Mouse (Mus musculus): ENCODE measurements around the gene Cdkal1. TPM values are rescaled to one million over a fixed set of nuclear protein-coding genes. Genes with fewer than 3 reads are reported as not detected.

Cdkal1 gene
- polyA plus RNA-seq, 3 experiments from 2014 or later: 29.6 to 54.2 (median 51.8) TPM

GRCm38 (mm10) chr13:29332640-29333412 is 522.6 kb downstream of the Cdkal1 start:
- no peak for ATAC-seq

GRCm38 (mm10) chr13:29325946-29326345 is 529.5 kb downstream of the Cdkal1 start:
- ATAC-seq: no peak

- no peak for ATAC-seq
These were observed 535.1 kb downstream of the Cdkal1 start for GRCm38 (mm10) chr13:29320421-29320820.

- ATAC-seq: no peak
These were observed 537.8 kb downstream of the Cdkal1 start for GRCm38 (mm10) chr13:29317703-29318102.

GRCm38 (mm10) chr13:29316271-29316670 is 539.2 kb downstream of the Cdkal1 start:
- ATAC-seq: no peak

- no peak for ATAC-seq
These were observed 543.4 kb downstream of the Cdkal1 start for GRCm38 (mm10) chr13:29312026-29312425.

GRCm38 (mm10) chr13:29307420-29307819 is 548.1 kb downstream of the Cdkal1 start:
- no peak for ATAC-seq

- no peak for ATAC-seq
These were observed 562.8 kb downstream of the Cdkal1 start for GRCm38 (mm10) chr13:29292608-29293240.

- ATAC-seq: no peak
These were observed 564.9 kb downstream of the Cdkal1 start for GRCm38 (mm10) chr13:29290569-29290968.

GRCm38 (mm10) chr13:29285058-29285457 is 570.4 kb downstream of the Cdkal1 start:
- ATAC-seq: no peak

GRCm38 (mm10) chr13:29281556-29281955 is 573.9 kb downstream of the Cdkal1 start:
- no peak for ATAC-seq

- no peak for ATAC-seq
These were observed 577.3 kb downstream of the Cdkal1 start for GRCm38 (mm10) chr13:29278156-29278555.

GRCm38 (mm10) chr13:29274296-29274695 is 581.2 kb downstream of the Cdkal1 start:
- no peak for ATAC-seq

GRCm38 (mm10) chr13:29273693-29274221 is 581.7 kb downstream of the Cdkal1 start:
- ATAC-seq: no peak

GRCm38 (mm10) chr13:29271451-29271850 is 584.0 kb downstream of the Cdkal1 start:
- no peak for ATAC-seq

- no peak for ATAC-seq
These were observed 591.3 kb downstream of the Cdkal1 start for GRCm38 (mm10) chr13:29264015-29264711.

GRCm38 (mm10) chr13:29262164-29262563 is 593.3 kb downstream of the Cdkal1 start:
- no peak for ATAC-seq

- ATAC-seq: no peak
These were observed 606.9 kb downstream of the Cdkal1 start for GRCm38 (mm10) chr13:29248535-29248934.

GRCm38 (mm10) chr13:29247800-29248199 is 607.7 kb downstream of the Cdkal1 start:
- ATAC-seq: no peak

- ATAC-seq: no peak
These were observed 620.4 kb downstream of the Cdkal1 start for GRCm38 (mm10) chr13:29235065-29235464.

- ATAC-seq: no peak
These were observed 621.0 kb downstream of the Cdkal1 start for GRCm38 (mm10) chr13:29234442-29234841.

GRCm38 (mm10) chr13:29233970-29234369 is 621.5 kb downstream of the Cdkal1 start:
- ATAC-seq: no peak

GRCm38 (mm10) chr13:29232681-29233080 is 622.8 kb downstream of the Cdkal1 start:
- ATAC-seq: no peak

Data from inflammation-experienced regulatory T-cells, adult 6 months (primary cell).